Mouse (Mus musculus) cerebellum, adult 11 months (tissue): Measurements from ENCODE around the gene Hist1h2bh.

Experiments used
- DNase-seq: peaks from one replicate; pipeline ENCODE4 v3.0.0; 2022

The Hist1h2bh gene

GRCm38 (mm10) chr13:23529480-23530165, 13.6 kb downstream of the Hist1h2bh start:
- no peak for DNase-seq

GRCm38 (mm10) chr13:23529005-23529404, 14.2 kb downstream of the Hist1h2bh start:
- no peak for DNase-seq

- peak; percentile 84 for DNase-seq
Measured at GRCm38 (mm10) chr13:23526312-23526711, 16.9 kb downstream of the Hist1h2bh start.

DNA sequence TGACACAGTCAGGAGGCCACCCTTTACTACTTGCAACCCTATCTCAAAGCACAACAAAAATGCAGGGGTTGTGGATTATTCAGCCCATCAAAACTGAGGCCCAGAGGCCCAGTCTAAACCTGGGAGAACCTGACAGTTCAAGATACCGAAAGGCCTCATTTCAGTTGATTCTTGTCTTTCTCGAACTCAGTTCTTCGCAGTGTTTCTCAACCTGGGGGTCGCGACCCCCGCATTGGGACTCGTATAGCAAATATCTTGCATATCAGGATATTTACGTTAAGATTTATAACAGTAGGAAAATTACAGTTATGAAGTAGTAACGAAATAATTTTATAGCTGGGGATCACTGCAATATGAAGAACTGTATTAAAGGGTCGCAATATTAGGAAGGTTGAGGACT, 17.3 kb downstream of the Hist1h2bh start:
- DNase-seq: no peak

DNA sequence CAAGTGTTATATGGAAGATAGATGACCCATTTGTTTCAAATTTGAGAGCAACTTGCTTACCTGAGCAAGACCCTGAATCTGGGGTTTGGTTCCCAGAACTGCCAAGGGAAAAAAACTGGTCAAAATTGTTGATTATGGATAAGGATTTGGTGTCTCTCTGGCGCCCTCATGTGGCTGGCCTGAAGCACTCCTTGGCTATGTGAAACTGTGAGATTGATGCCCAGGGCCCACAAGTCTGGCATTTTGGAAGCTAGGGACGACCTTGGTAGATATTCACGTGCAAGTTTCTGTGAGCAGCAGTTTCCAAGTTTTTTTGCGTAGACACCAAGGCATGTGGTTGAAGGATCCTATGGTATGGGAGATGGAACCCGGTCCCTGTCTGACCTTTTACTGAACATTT, 18.5 kb downstream of the Hist1h2bh start:
- peak; percentile 54 for DNase-seq

GRCm38 (mm10) chr13:23523976-23524375, 19.2 kb downstream of the Hist1h2bh start:
- DNase-seq: no peak

DNA sequence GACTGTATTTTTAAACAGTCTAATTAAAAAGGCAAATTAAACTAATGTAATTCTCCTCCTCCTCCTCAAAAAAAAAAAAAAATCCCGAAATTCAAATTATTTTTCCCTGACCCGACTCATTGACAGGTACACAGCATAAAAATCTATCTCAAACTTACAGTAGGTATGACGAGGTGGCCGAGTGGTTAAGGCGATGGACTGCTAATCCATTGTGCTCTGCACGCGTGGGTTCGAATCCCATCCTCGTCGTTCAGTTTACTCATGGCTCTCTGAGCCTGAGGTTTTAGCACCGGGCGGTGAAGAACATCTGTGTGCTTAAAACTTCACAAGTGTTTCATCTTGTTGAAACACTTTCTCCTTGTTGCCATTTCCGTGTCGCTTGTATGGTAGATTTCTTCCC, 21.5 kb downstream of the Hist1h2bh start:
- DNase-seq: peak; percentile 68

DNA sequence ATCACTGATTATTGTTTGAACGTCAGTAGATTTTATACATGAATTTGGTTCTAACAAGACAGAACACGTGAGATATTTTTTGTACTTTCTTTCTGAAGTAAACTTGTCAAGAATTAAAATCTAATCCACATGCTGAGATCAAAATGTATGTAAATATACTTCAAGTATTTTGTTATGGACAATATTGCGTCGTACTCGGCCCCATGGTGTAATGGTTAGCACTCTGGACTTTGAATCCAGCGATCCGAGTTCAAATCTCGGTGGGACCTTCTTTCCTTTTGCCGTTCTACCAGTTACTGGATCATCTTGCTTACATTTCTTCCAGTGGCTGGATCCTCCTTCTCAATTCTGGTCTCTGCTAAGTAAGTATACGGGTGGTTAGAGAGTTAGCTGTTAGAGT, 23.8 kb downstream of the Hist1h2bh start:
- DNase-seq: peak; percentile 71

GRCm38 (mm10) chr13:23518885-23519284, 24.3 kb downstream of the Hist1h2bh start:
- DNase-seq: peak; percentile 73

- no peak for DNase-seq
Measured at GRCm38 (mm10) chr13:23518295-23518603, 24.9 kb downstream of the Hist1h2bh start.

GRCm38 (mm10) chr13:23517603-23518294, 25.4 kb downstream of the Hist1h2bh start:
- DNase-seq: peak; percentile 85

- peak; percentile 72 for DNase-seq
Measured at GRCm38 (mm10) chr13:23516822-23517602, 26.2 kb downstream of the Hist1h2bh start.

DNA sequence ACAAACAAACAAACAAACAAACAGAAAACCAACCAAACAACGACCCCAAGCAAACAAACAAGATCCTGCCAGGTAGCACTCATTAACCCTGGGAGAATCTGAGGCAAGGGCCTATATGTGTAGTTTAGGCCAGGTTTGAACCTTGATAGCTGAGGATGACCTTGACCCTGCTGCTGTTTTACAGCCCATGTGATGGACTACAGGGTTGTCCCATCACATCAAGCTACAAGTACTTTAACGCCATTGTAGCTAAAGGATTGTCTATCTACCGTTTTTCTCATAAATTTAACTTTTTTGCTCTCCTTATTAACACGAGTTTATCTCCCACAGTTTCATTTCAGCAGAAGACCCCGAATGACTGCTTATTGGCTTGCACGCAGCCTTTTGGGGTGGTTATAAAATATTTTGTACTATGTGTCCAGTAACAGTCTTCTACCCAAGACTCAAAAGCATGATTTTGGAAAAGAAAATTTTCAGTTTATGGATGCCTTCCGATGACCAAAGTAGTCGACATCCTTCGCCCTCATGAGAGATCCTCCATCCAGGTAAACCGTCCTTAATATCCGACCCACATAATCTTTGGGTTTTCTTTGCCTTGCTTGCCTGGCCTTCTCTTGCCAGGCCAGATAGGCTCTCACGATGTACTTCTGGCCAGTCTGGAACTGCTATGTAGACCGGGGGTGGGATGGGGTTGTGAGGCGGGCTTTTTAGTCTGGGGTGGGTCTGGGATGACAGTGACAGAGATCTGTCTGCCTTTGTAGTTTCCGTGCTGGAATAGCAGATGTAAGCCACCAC, 27.2 kb downstream of the Hist1h2bh start:
- no peak for DNase-seq

- DNase-seq: no peak
Measured at GRCm38 (mm10) chr13:23515281-23515680, 27.9 kb downstream of the Hist1h2bh start.

DNA sequence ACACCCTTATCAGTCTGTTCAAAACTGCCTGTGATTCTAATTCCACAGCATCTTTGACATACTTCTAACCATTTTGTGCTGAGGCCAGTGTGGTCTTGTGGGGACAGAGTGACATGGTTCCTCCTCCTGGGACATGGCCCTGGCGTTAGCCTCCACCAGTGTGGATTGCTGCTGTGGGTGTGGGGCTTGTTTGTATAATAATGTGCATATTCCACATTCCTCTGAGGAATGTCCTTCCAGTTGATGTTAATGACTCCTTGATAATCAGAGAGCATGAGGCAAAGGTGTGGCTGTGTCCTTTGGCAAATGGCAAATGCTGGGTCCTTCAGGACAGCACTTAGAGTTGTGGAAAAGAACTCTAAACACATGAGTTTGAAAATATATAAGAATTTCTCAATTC, 29.7 kb downstream of the Hist1h2bh start:
- no peak for DNase-seq

- DNase-seq: no peak
Measured at GRCm38 (mm10) chr13:23510127-23510526, 33.1 kb downstream of the Hist1h2bh start.

DNA sequence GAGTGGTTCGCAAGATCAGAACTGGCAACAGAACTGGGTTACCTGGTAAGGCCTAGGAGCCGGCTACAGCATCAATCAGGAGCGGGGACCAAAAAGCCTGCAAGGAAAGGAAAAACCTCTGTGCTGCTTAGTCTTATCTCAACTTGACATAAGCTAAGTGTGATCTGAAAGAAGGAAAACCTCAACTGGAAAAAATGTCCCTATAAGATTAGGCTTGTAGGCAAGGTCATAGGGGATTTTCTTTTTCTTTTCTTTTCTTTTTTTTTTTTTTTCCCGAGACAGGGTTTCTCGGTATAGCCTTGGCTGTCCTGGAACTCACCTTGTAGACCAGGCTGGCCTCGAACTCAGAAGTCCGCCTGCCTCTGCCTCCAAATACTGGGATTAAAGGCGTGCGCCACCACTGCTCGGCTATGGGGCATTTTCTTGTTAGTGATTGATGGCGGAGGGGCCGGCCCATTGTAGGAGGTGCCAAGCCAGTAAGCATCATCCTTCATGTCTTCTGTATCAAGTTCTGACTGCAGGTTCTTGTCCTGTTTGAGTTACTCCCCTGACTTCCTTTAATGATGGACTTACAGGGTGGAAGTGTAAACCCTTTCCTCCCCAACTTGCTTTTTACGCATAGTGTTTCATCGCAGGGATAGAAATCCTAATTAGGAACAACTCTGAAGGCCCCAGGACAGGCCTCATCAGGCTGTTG, 36.2 kb downstream of the Hist1h2bh start:
- no peak for DNase-seq

- no peak for DNase-seq
Measured at GRCm38 (mm10) chr13:23506351-23506750, 36.8 kb downstream of the Hist1h2bh start.

DNA sequence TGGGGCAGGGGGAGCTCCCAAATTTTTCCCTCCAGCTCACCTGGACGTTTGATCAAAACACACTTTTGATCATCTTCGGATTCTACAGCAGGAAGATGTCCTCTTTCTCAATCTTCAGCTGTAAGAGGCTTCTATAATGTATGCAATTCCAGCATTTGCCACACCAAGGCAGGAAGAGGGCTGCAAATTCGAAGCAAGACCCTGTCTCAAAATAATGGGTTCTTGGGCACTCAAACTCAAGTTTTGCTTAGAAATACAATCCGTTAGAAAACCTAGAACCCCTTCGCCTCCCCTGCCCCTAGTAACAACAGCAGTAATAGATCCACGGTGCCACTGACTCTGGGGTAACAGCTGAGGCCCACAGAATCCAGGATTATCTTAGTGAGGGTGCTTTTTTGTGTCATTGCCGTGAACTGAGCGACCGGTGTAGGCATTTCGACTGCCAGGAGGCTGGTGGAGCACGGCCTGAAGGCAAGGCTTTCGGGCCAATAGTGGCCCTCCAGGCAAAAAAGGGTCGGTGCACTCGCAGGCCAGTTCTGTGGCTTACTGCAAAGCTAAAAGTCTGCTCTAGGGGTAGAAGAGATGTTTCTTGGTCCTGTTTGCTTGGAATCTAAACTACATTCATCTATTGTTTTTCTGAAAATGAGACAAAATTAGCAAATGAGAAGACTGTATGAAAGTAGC, 37.4 kb downstream of the Hist1h2bh start:
- no peak for DNase-seq

DNA sequence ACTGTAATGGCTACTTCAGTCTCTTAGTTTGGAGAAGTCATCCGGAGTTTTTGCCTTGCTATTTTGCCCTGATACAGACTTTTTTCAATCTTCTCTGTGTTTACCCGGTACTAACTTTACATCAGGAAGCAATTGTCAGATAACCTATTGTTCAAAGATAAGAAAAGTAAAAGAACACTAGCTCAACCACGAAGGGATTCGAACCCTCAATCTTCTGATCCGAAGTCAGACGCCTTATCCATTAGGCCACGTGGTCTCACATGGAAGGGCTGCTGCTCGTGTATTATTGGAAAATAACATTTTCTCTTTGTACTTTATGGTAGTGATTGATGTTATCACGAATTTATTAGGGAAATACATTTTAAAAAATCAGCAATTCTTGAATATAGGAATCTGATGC, 39.4 kb downstream of the Hist1h2bh start:
- no peak for DNase-seq

DNA sequence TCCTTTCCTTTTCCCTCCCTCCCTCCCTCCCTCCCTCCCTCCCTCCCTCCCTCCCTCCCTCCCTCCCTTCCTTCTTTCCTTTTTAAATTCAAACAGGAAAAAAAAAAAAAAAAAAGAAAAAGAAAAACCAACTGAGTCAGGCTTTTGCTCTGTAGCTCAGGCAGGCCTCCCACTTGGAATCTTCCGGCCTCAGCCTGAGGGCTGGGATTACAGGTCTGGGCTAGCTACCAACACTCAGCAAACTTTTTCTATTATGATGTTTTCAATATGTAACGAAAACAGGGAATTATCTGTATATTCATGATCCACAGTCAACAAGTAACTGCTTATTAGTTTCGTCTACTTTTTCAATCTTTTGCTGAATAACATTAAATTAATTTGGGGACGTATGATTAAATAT, 40.3 kb downstream of the Hist1h2bh start:
- no peak for DNase-seq

- DNase-seq: no peak
Measured at GRCm38 (mm10) chr13:23502031-23502567, 41.1 kb downstream of the Hist1h2bh start.
